Comparison of ENCODE assay signal across 9 mouse cellular contexts in the genomic region with DNA sequence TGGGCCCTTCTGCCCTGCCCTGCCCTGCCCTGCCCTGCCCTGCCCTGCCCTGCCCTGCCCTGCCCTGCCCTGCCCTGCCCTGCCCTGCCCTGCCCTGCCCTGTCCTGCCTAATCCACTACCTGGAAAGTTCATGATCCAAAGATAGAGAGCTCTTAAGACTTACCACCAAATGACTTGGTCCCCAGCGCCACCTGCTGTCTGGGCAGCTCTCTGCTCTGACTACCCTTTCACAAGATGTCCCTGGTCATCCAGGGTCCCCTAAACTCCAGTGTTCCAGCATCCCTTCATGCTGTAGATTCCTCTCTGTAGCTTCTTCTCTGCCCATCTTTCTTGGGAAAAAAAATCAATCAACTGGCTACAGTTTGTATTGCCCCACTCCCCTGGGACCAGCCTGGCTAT. TPM values are rescaled to one million over a fixed set of nuclear protein-coding genes. Genes with fewer than 3 reads are reported as not detected.
DNase-seq lines count a peak whose midpoint lies in the region; ATAC-seq and TF ChIP-seq lines count a peak whose summit lies in the region.
"Had no signal": no experiment of that assay in that cellular context is flagged by ENCODE, and none has a peak within 500 bp of the region (broad histone marks: within the 10 kb centered on the region; RNA-seq: fewer than 3 reads in every experiment).

No protein-coding gene starts in this region.

- no peak overlapping the region for H3K9ac ChIP-seq in embryonic facial prominence, embryonic 11.5 days (replicated peaks; ENCODE audit: low read length)

- ATAC-seq in embryonic facial prominence, embryonic 11.5 days (replicated peaks; ENCODE audit: insufficient number of reproducible peaks, low FRiP score, low TSS enrichment, low read depth) = no peak

- H3K36me3 ChIP-seq in heart, embryonic 10.5 days = no peaks in the 10 kb centered on the region
- H3K36me3 ChIP-seq in embryonic facial prominence, embryonic 11.5 days (replicated peaks; ENCODE audit: control insufficient read depth, insufficient read depth, low read depth, low read length) = no peaks in the 10 kb centered on the region
- no peaks in the 10 kb centered on the region for H3K36me3 ChIP-seq in small intestine, adult 2 months (ENCODE audit: control insufficient read depth, insufficient read depth, low read length)

- peak; percentile 27; the same call in 1 of the 2 replicates for TF ChIP-seq CTCF in small intestine, adult 2 months (IDR thresholded peaks at IDR 0.05; ENCODE audit: extremely low read depth, insufficient read length, insufficient replicate concordance, low read depth, low read length)

- TF ChIP-seq POLR2A in small intestine, adult 2 months (IDR thresholded peaks at IDR 0.05; ENCODE audit: low read depth, low read length) = no peak

- 50% methylated on average over 1 of the region's 1 CpGs for WGBS in heart, embryonic 10.5 days
- WGBS in embryonic facial prominence, embryonic 11.5 days = 56% methylated on average over 1 of the region's 1 CpGs
- WGBS in small intestine, adult 2 months = 13% methylated on average over 1 of the region's 1 CpGs

- no peaks in the 10 kb centered on the region for H3K9me3 ChIP-seq in heart, embryonic 10.5 days
- H3K9me3 ChIP-seq in embryonic facial prominence, embryonic 11.5 days (replicated peaks; ENCODE audit: control insufficient read depth, low read length) = no peaks in the 10 kb centered on the region

- peak; percentile 3 for DNase-seq in heart, adult 8-10 months (ENCODE audit: low spot score)
- no peak for DNase-seq in heart, embryonic 10.5 days (ENCODE audit: low spot score)
- DNase-seq in A20 (ENCODE audit: low read depth, low spot score) = peak; percentile 63
- peak; percentile 35 for DNase-seq in adrenal gland, adult 2 months
- DNase-seq in embryonic facial prominence, embryonic 11.5 days (ENCODE audit: low spot score) = peak; percentile 23
- DNase-seq in left cerebral cortex, postnatal 14 days (ENCODE audit: low spot score in 2 of 2) = peak; percentile 37 to 54
- DNase-seq in spleen, postnatal 4 days (ENCODE audit: low spot score in 2 of 2) = no peak

- no peak overlapping the region for H3K4me2 ChIP-seq in embryonic facial prominence, embryonic 11.5 days (ENCODE audit: low read depth, low read length)

- H3K4me1 ChIP-seq in heart, embryonic 10.5 days = no peaks in the 10 kb centered on the region
- H3K4me1 ChIP-seq in embryonic facial prominence, embryonic 11.5 days (ENCODE audit: control insufficient read depth, insufficient read depth, low read length) = no peaks in the 10 kb centered on the region
- no peaks in the 10 kb centered on the region for H3K4me1 ChIP-seq in small intestine, adult 2 months (ENCODE audit: control insufficient read depth, insufficient read depth, insufficient read length, low read length)

- intact Hi-C loops in left cerebral cortex, postnatal 14 days (cut with DNase I) = loop anchor here (2.0 to 10.0 kb wide), 2 partner anchors 824 to 950 kb away; no protein-coding TSS in a partner anchor

- H3K27ac ChIP-seq in heart, embryonic 10.5 days = no peak overlapping the region
- no peak overlapping the region for H3K27ac ChIP-seq in embryonic facial prominence, embryonic 11.5 days (replicated peaks; ENCODE audit: low read depth, low read length)
- H3K27ac ChIP-seq in small intestine, adult 2 months (ENCODE audit: insufficient read depth, low read depth, low read length) = no peak overlapping the region

- no peak overlapping the region for H3K4me3 ChIP-seq in heart, embryonic 10.5 days
- no peak overlapping the region for H3K4me3 ChIP-seq in embryonic facial prominence, embryonic 11.5 days (ENCODE audit: low read depth, low read length)
- H3K4me3 ChIP-seq in small intestine, adult 2 months (ENCODE audit: low read depth, low read length) = no peak overlapping the region

- peaks cover 5% of the 10 kb centered on the region; the same call in 1 of the 2 replicates for H3K27me3 ChIP-seq in heart, embryonic 10.5 days (ENCODE audit: insufficient read depth, poor library complexity, severe bottlenecking)
- H3K27me3 ChIP-seq in embryonic facial prominence, embryonic 11.5 days (ENCODE audit: control insufficient read depth, insufficient read depth, low read length) = no peaks in the 10 kb centered on the region
- no peaks in the 10 kb centered on the region for H3K27me3 ChIP-seq in small intestine, adult 2 months (ENCODE audit: control insufficient read depth, insufficient read depth, low read length)

RNA-seq across cellular contexts. Expression of a gene that starts 31.3 kb away (rescaled TPM):
- total RNA-seq in heart, adult 8-10 months (2022) = not detected
- 0.25 and 1.4 TPM in 2 replicates for polyA plus RNA-seq in heart, embryonic 10.5 days (2016; fragmentation: Nextera tagmentation; extraction: Ambion mirVana)
- under 1 TPM in 1 of 2 experiments, not detected in 1; 0.10 TPM for total RNA-seq in adrenal gland, adult 2 months (2021)
- 0.06 and 0.15 TPM in 2 replicates for polyA plus RNA-seq in adrenal gland, adult 2 months (2012; rRNA removed)
- 1.5 and 2.0 TPM in 2 replicates for polyA plus RNA-seq in embryonic facial prominence, embryonic 11.5 days (2014; fragmentation: Nextera tagmentation; extraction: Ambion mirVana)
- total RNA-seq in left cerebral cortex, postnatal 14 days (2021) = 10 to 100 TPM; 17.2 to 18.5 TPM
- polyA plus RNA-seq in small intestine, adult 2 months (2012; rRNA removed) = 0.09 and 0.20 TPM in 2 replicates
- total RNA-seq: heart, adult 18-20 months had no signal

Comparison
In these comparisons a context has a peak if more than half of its experiments do, and no peak if none do; other contexts are left out.
1. DNase-seq: peak in heart, adult 8-10 months (single experiment), A20 (single experiment), adrenal gland, adult 2 months (single experiment), embryonic facial prominence, embryonic 11.5 days (single experiment) and left cerebral cortex, postnatal 14 days (2 of 2); none in heart, embryonic 10.5 days (single experiment) and spleen, postnatal 4 days (0 of 2).